Mouse (Mus musculus) left cerebral cortex, adult 9 months (tissue): ENCODE data around the gene Tdo2.
A peak's percentile ranks its signal among the peaks of the same experiment; 100 is the strongest.

ENCODE experiments used
- DNase-seq, 2 experiments: peaks; one replicate each; pipeline ENCODE4 v3.0.0; 2022; ENCODE audit warnings: low spot score in 2 of 2

Gene Tdo2

GRCm38 (mm10) chr3:81976102-81976501, at the start of gene Tdo2:
Gene Tdo2 (minus strand): TSS chr3:81976202.
- no peak for DNase-seq

GRCm38 (mm10) chr3:82023065-82023464, 47.1 kb upstream of the Tdo2 start:
- no peak for DNase-seq

GRCm38 (mm10) chr3:82022421-82022920, 46.5 kb upstream of the Tdo2 start:
- no peak for DNase-seq

GRCm38 (mm10) chr3:82014148-82014703, 38.2 kb upstream of the Tdo2 start:
- DNase-seq = no peak

GRCm38 (mm10) chr3:82007002-82007401, 31.0 kb upstream of the Tdo2 start:
- DNase-seq = no peak

GRCm38 (mm10) chr3:81995988-81996387, 20.0 kb upstream of the Tdo2 start:
- DNase-seq = peak in 1 of 2 experiments; percentile 36

GRCm38 (mm10) chr3:81995371-81995770, 19.4 kb upstream of the Tdo2 start:
- DNase-seq = no peak

GRCm38 (mm10) chr3:81990531-81990930, 14.5 kb upstream of the Tdo2 start:
- no peak for DNase-seq

- DNase-seq = no peak
Measured at GRCm38 (mm10) chr3:81989692-81990141, 13.7 kb upstream of the Tdo2 start.

- DNase-seq = no peak
Measured at GRCm38 (mm10) chr3:81987628-81988027, 11.6 kb upstream of the Tdo2 start.

GRCm38 (mm10) chr3:81986103-81986502, 10.1 kb upstream of the Tdo2 start:
- no peak for DNase-seq

- no peak for DNase-seq
Measured at GRCm38 (mm10) chr3:81985100-81985499, 9.1 kb upstream of the Tdo2 start.

- no peak for DNase-seq
Measured at GRCm38 (mm10) chr3:81983120-81983895, 7.3 kb upstream of the Tdo2 start.

GRCm38 (mm10) chr3:81981990-81982389, 6.0 kb upstream of the Tdo2 start, which contains the start of gene Asic5:
Gene Asic5 (plus strand): TSS chr3:81982290.
- DNase-seq = no peak

GRCm38 (mm10) chr3:81981576-81981975, 5.6 kb upstream of the Tdo2 start:
- no peak for DNase-seq

- no peak for DNase-seq
Measured at GRCm38 (mm10) chr3:81975607-81976006, 395 bp downstream of the Tdo2 start.

GRCm38 (mm10) chr3:81964596-81964995, 11.4 kb downstream of the Tdo2 start:
- DNase-seq = no peak

- no peak for DNase-seq
Measured at GRCm38 (mm10) chr3:81963768-81964167, 12.2 kb downstream of the Tdo2 start.

GRCm38 (mm10) chr3:81961336-81961735, 14.7 kb downstream of the Tdo2 start:
- DNase-seq = no peak

- DNase-seq = no peak
Measured at GRCm38 (mm10) chr3:81957484-81957883, 18.5 kb downstream of the Tdo2 start.

GRCm38 (mm10) chr3:81951785-81952184, 24.2 kb downstream of the Tdo2 start:
- DNase-seq = no peak

GRCm38 (mm10) chr3:81949048-81949447, 27.0 kb downstream of the Tdo2 start:
- no peak for DNase-seq

GRCm38 (mm10) chr3:81944851-81945393, 31.1 kb downstream of the Tdo2 start:
- DNase-seq = no peak
